Mouse (Mus musculus): ENCODE data around the gene Hsd17b3. TPM values are rescaled to one million over a fixed set of nuclear protein-coding genes. Genes with fewer than 3 reads are reported as not detected.

Hsd17b3 gene
- polyA plus RNA-seq, 1 experiment from 2014 or later = not detected

GRCm38 (mm10) chr13:64092141-64092540 is 3.1 kb upstream of the Hsd17b3 start:
- no peak overlapping the region for H3K4me2 ChIP-seq (replicated peaks; ENCODE audit: low read depth, low read length)
- no peak overlapping the region for H3K4me3 ChIP-seq (ENCODE audit: low read depth, low read length)
- no peaks in the 10 kb centered on the region for H3K9me3 ChIP-seq (ENCODE audit: control insufficient read depth, low read length)
- H3K36me3 ChIP-seq (ENCODE audit: control insufficient read depth, insufficient read depth, low read length) = no peaks in the 10 kb centered on the region
- 77% methylated on average over 3 of the region's 3 CpGs for WGBS
- H3K9ac ChIP-seq (ENCODE audit: low read depth, low read length) = no peak overlapping the region
- no peaks in the 10 kb centered on the region for H3K4me1 ChIP-seq (replicated peaks; ENCODE audit: control insufficient read depth, insufficient read depth, low read length)
- H3K27ac ChIP-seq (ENCODE audit: low read depth, low read length) = no peak overlapping the region
- no peak for DNase-seq (ENCODE audit: low spot score)
- ATAC-seq (ENCODE audit: low FRiP score) = no peak
- H3K27me3 ChIP-seq (ENCODE audit: control insufficient read depth, insufficient read depth, low read length) = no peaks in the 10 kb centered on the region

DNA sequence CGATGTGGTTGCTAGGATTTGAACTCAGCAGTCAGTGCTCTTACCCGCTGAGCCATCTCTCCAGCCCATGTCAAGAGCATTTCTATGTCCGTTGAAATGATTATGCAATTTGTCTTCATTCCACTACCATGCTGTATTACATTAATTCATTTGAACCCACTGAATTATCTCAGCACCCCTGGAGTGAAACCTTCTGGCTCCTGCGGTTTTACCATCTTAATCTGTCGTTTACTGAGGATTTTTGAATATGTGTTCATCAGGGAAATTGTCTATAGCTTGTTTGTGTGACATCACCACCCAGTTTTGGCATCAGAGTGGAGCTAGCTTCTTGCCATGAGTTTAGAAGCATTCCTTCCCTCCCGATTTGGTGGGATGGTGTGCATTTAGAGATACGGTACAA is 2.0 kb upstream of the Hsd17b3 start:
- Histone ChIP-seq H3K4me1 (replicated peaks; ENCODE audit: control insufficient read depth, insufficient read depth, low read length) (no peaks in the 10 kb centered on the region), H3K4me3 (ENCODE audit: low read depth, low read length) (no peak overlapping the region), H3K9ac (ENCODE audit: low read depth, low read length) (no peak overlapping the region), H3K36me3 (ENCODE audit: control insufficient read depth, insufficient read depth, low read length) (no peaks in the 10 kb centered on the region), H3K27me3 (ENCODE audit: control insufficient read depth, insufficient read depth, low read length) (no peaks in the 10 kb centered on the region), H3K27ac (ENCODE audit: low read depth, low read length) (no peak overlapping the region), H3K9me3 (ENCODE audit: control insufficient read depth, low read length) (no peaks in the 10 kb centered on the region), H3K4me2 (replicated peaks; ENCODE audit: low read depth, low read length) (no peak overlapping the region)
- ATAC-seq (ENCODE audit: low FRiP score) (no peak), DNase-seq (ENCODE audit: low spot score) (no peak)
- 74% methylated on average over 7 of the region's 7 CpGs for WGBS

- Histone ChIP-seq H3K4me1 (replicated peaks; ENCODE audit: control insufficient read depth, insufficient read depth, low read length) (no peaks in the 10 kb centered on the region), H3K4me3 (ENCODE audit: low read depth, low read length) (no peak overlapping the region), H3K36me3 (ENCODE audit: control insufficient read depth, insufficient read depth, low read length) (no peaks in the 10 kb centered on the region), H3K27me3 (ENCODE audit: control insufficient read depth, insufficient read depth, low read length) (no peaks in the 10 kb centered on the region), H3K27ac (ENCODE audit: low read depth, low read length) (no peak overlapping the region), H3K9ac (ENCODE audit: low read depth, low read length) (no peak overlapping the region), H3K4me2 (replicated peaks; ENCODE audit: low read depth, low read length) (no peak overlapping the region), H3K9me3 (ENCODE audit: control insufficient read depth, low read length) (no peaks in the 10 kb centered on the region)
- DNase-seq (ENCODE audit: low spot score) = no peak
- WGBS = 89% methylated on average over 5 of the region's 5 CpGs
- ATAC-seq (ENCODE audit: low FRiP score) = no peak
These were observed 1.2 kb upstream of the Hsd17b3 start for GRCm38 (mm10) chr13:64090278-64090677.

DNA sequence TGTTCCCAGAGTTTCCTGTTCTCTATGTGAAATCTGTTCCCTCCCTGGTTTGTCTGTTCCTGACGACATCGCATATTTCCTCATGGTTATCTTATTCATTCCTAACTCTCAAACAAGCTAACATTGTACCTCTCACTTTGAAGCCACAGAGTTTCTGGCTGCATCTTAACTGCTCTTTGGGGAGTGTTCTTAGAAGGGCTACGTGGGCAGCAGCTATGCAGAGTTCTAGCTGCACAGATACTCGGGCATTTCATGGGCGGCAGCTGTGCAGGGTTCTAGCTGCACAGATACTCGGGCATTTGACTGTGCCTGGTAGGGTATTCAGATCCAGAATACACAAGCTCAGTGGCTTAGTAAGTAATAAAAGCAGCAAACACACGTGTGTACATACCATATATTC is 973 bp downstream of the Hsd17b3 start:
- ATAC-seq (ENCODE audit: low FRiP score) (no peak), DNase-seq (ENCODE audit: low spot score) (no peak)
- Histone ChIP-seq H3K9ac (ENCODE audit: low read depth, low read length) (no peak overlapping the region), H3K4me3 (ENCODE audit: low read depth, low read length) (no peak overlapping the region), H3K4me2 (replicated peaks; ENCODE audit: low read depth, low read length) (no peak overlapping the region), H3K36me3 (ENCODE audit: control insufficient read depth, insufficient read depth, low read length) (no peaks in the 10 kb centered on the region), H3K27ac (ENCODE audit: low read depth, low read length) (no peak overlapping the region), H3K27me3 (ENCODE audit: control insufficient read depth, insufficient read depth, low read length) (no peaks in the 10 kb centered on the region), H3K9me3 (ENCODE audit: control insufficient read depth, low read length) (no peaks in the 10 kb centered on the region), H3K4me1 (replicated peaks; ENCODE audit: control insufficient read depth, insufficient read depth, low read length) (no peaks in the 10 kb centered on the region)
- WGBS = 88% methylated on average over 7 of the region's 7 CpGs

DNA sequence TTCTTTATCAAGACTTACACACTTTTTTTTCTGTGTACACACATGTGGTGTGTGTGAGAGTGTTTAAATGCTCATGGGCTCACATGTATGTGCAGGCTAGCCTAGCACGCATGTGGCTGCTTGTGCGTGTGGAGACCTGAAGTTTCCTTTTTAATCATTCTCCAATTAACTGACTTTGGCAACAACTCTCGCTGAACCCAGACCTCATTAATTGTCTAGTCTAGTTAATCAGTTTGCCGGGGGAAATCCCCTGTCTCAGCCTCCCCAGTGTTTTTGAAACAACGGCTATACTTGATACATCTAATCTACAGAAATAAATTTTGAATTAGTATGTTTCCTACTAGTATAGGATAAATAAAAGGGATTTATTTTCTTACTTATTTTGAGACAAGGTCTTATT is 3.0 kb downstream of the Hsd17b3 start:
- ATAC-seq (ENCODE audit: low FRiP score) (no peak), DNase-seq (ENCODE audit: low spot score) (no peak)
- no peaks in the 10 kb centered on the region for H3K36me3 ChIP-seq (ENCODE audit: control insufficient read depth, insufficient read depth, low read length)

DNA sequence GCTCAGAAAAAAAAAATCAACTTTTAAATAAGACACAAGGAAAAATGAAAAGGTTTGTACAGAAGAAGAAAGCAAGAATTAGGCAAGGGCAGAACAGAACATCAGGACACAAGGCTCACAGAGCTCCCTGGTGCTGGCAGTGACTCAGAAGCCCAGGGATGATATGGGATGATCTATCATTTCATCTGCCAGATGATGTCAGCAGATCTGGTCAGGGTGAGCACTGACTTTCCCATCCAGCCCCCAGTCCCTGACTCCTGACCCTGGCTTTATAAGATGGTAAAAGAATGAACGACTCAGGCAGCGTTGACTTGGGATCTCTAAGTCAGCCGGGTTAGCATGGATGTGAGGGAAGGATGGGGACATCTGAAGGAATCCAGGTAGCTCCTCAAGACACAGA is 5.7 kb downstream of the Hsd17b3 start:
- DNase-seq (ENCODE audit: low spot score) = no peak
- Histone ChIP-seq H3K27me3 (ENCODE audit: control insufficient read depth, insufficient read depth, low read length) (no peaks in the 10 kb centered on the region), H3K4me3 (ENCODE audit: low read depth, low read length) (no peak overlapping the region), H3K4me1 (replicated peaks; ENCODE audit: control insufficient read depth, insufficient read depth, low read length) (no peaks in the 10 kb centered on the region), H3K4me2 (replicated peaks; ENCODE audit: low read depth, low read length) (no peak overlapping the region), H3K9me3 (ENCODE audit: control insufficient read depth, low read length) (no peaks in the 10 kb centered on the region), H3K36me3 (ENCODE audit: control insufficient read depth, insufficient read depth, low read length) (no peaks in the 10 kb centered on the region), H3K9ac (ENCODE audit: low read depth, low read length) (no peak overlapping the region), H3K27ac (ENCODE audit: low read depth, low read length) (no peak overlapping the region)
- no peak for ATAC-seq (ENCODE audit: low FRiP score)
- 90% methylated on average over 3 of the region's 3 CpGs for WGBS

More for the DNA sequence above, 3.0 kb downstream of the Hsd17b3 start:
- H3K9me3 ChIP-seq (ENCODE audit: control insufficient read depth, low read length) = no peaks in the 10 kb centered on the region
- no peak overlapping the region for H3K9ac ChIP-seq (ENCODE audit: low read depth, low read length)
- 90% methylated on average over 5 of the region's 5 CpGs for WGBS
- H3K27me3 ChIP-seq (ENCODE audit: control insufficient read depth, insufficient read depth, low read length) = no peaks in the 10 kb centered on the region
- H3K27ac ChIP-seq (ENCODE audit: low read depth, low read length) = no peak overlapping the region
- H3K4me2 ChIP-seq (replicated peaks; ENCODE audit: low read depth, low read length) = no peak overlapping the region
- H3K4me3 ChIP-seq (ENCODE audit: low read depth, low read length) = no peak overlapping the region
- no peaks in the 10 kb centered on the region for H3K4me1 ChIP-seq (replicated peaks; ENCODE audit: control insufficient read depth, insufficient read depth, low read length)

DNA sequence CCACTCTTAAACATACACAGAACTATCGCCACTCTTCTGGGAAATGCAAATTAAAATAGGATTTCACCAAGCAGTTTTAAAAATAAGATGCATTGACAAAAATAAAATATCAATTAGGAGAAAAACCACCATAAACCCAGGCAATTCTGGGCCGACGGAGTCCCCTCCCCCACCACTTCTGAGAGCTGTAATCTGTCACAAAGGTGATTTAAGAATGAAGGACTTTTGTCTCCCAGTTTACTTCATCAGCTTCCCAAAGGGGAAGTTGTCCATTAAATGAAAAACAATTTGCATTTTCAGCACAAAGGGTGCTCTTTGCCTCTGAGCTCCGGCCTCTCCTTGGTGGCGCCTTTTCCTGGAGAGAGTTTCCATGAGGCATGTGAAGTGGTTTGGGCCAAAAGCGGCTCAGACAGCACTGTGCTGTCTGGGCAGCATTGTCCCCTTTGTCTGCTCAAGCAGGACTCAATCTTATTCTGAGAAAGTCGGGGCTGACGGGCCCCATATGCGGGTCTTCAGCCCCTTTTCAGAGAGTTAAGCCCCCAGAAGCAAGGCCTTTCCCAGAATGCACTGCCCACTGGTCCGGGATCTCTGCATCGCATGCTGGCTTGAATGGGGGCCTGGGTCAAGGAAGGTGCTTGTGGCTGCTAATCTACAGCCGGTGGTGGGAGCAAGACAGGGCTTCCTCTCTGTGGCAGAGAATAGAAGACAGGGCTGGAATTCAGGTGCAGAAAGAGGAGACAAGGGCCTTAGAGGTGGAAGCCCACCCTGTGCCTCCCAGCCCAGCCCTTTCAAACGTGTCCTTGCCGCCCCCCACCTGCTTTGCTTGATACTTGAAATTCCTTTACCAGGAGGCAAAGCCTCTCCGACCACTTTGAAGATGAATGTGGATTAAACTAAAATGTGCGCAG is 7.8 kb downstream of the Hsd17b3 start:
- H3K27ac ChIP-seq (ENCODE audit: low read depth, low read length) = no peak overlapping the region
- DNase-seq (ENCODE audit: low spot score) (peak; percentile 46), ATAC-seq (ENCODE audit: low FRiP score) (peak; percentile 74)
- no peaks in the 10 kb centered on the region for H3K4me1 ChIP-seq (replicated peaks; ENCODE audit: control insufficient read depth, insufficient read depth, low read length)
- no peak overlapping the region for H3K4me3 ChIP-seq (ENCODE audit: low read depth, low read length)
- H3K9me3 ChIP-seq (ENCODE audit: control insufficient read depth, low read length) = no peaks in the 10 kb centered on the region
- no peaks in the 10 kb centered on the region for H3K27me3 ChIP-seq (ENCODE audit: control insufficient read depth, insufficient read depth, low read length)
- H3K36me3 ChIP-seq (ENCODE audit: control insufficient read depth, insufficient read depth, low read length) = no peaks in the 10 kb centered on the region
- no peak overlapping the region for H3K4me2 ChIP-seq (replicated peaks; ENCODE audit: low read depth, low read length)
- no peak overlapping the region for H3K9ac ChIP-seq (ENCODE audit: low read depth, low read length)
- 35% methylated on average over 16 of the region's 16 CpGs for WGBS

DNA sequence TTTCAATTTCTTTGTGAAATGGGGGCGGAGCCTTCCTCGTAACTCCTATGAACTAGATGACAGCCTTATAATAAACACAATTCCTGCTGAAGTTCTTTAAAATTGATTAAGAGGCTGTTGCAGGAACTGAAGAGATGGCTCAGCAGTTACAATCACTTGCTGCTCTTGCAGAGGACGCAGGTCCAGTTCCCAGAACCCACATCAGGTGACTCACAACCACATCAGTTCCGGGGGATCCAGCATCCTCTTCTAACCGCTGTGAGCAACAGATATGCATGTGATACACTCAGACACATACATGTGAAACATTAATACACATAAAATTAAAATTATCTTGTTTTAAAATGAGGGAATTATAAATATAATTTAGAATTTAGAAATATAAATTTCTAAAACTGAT is 11.4 kb downstream of the Hsd17b3 start:
- H3K9me3 ChIP-seq (ENCODE audit: control insufficient read depth, low read length) = no peaks in the 10 kb centered on the region
- no peaks in the 10 kb centered on the region for H3K4me1 ChIP-seq (replicated peaks; ENCODE audit: control insufficient read depth, insufficient read depth, low read length)
- no peaks in the 10 kb centered on the region for H3K27me3 ChIP-seq (ENCODE audit: control insufficient read depth, insufficient read depth, low read length)
- H3K4me2 ChIP-seq (replicated peaks; ENCODE audit: low read depth, low read length) = no peak overlapping the region
- H3K4me3 ChIP-seq (ENCODE audit: low read depth, low read length) = no peak overlapping the region
- DNase-seq (ENCODE audit: low spot score) (no peak), ATAC-seq (ENCODE audit: low FRiP score) (no peak)
- H3K36me3 ChIP-seq (ENCODE audit: control insufficient read depth, insufficient read depth, low read length) = no peaks in the 10 kb centered on the region
- WGBS = 92% methylated on average over 5 of the region's 5 CpGs
- H3K9ac ChIP-seq (ENCODE audit: low read depth, low read length) = no peak overlapping the region
- no peak overlapping the region for H3K27ac ChIP-seq (ENCODE audit: low read depth, low read length)

DNA sequence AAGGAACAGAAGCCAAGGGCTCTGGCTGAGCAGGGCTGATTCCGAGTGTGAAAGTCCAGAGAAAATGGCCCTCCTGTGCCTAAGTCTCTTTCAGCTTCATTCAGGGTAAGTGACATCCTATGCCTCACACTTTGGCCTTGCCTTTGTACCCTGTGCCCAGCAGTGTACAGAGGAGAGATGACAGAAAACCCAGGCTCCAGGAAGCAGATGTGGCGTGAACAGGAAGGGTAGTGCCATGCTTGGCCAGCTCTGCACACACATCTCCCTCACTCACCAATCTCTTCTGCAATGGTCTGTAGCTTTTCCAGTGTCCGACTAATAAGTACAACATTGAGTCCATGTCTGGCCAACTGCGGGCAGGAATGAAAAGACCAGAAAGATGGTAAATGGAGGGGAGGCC is 13.0 kb downstream of the Hsd17b3 start:
- 86% methylated on average over 4 of the region's 4 CpGs for WGBS
- ATAC-seq (ENCODE audit: low FRiP score) (no peak), DNase-seq (ENCODE audit: low spot score) (no peak)
- Histone ChIP-seq H3K9ac (ENCODE audit: low read depth, low read length) (no peak overlapping the region), H3K27ac (ENCODE audit: low read depth, low read length) (no peak overlapping the region), H3K4me2 (replicated peaks; ENCODE audit: low read depth, low read length) (no peak overlapping the region), H3K4me1 (replicated peaks; ENCODE audit: control insufficient read depth, insufficient read depth, low read length) (no peaks in the 10 kb centered on the region), H3K4me3 (ENCODE audit: low read depth, low read length) (no peak overlapping the region), H3K36me3 (ENCODE audit: control insufficient read depth, insufficient read depth, low read length) (no peaks in the 10 kb centered on the region), H3K27me3 (ENCODE audit: control insufficient read depth, insufficient read depth, low read length) (no peaks in the 10 kb centered on the region), H3K9me3 (ENCODE audit: control insufficient read depth, low read length) (no peaks in the 10 kb centered on the region)
